Mouse (Mus musculus): ENCODE data around the gene Szrd1.

- TF ChIP-seq CTCF (IDR thresholded peaks at IDR 0.05; ENCODE audit: borderline replicate concordance, insufficient read depth, low read length) (no peak), POLR2A (IDR thresholded peaks at IDR 0.05; ENCODE audit: low read depth, low read length) (no peak)
These were observed 25.7 kb downstream of the Szrd1 start for GRCm38 (mm10) chr4:141113831-141114230.

Measured in embryonic fibroblast, embryonic 13.5 days (primary cell).